Mouse (Mus musculus): ENCODE data around the gene Gm7579.

GRCm38 (mm10) chr7:142198748-142199147 lies 12.9 kb upstream of the Gm7579 start:
- TF ChIP-seq JUND (IDR thresholded peaks at IDR 0.05; ENCODE audit: low read depth, low read length) (no peak), POLR2A (IDR thresholded peaks at IDR 0.05; ENCODE audit: control insufficient read depth in 1 of 2, insufficient read depth in 1 of 2, low read depth in 1 of 2, low read length in 2 of 2, poor library complexity in 1 of 2) (no peak), ZC3H11A (IDR thresholded peaks at IDR 0.05; ENCODE audit: low read depth, low read length) (no peak), TBP (IDR thresholded peaks at IDR 0.05; ENCODE audit: low read depth, low read length) (no peak), E2F4 (IDR thresholded peaks at IDR 0.05; ENCODE audit: borderline replicate concordance, low read depth, low read length) (no peak), GATA1 (IDR thresholded peaks at IDR 0.05; ENCODE audit: low read depth, low read length) (no peak), EP300 (IDR thresholded peaks at IDR 0.05; ENCODE audit: low read depth in 1 of 2, low read length in 2 of 2) (no peak), CTCF (IDR thresholded peaks at IDR 0.05 in 2 of 3, conservative IDR thresholded peaks at IDR 0.05 in 1 of 3; ENCODE audit: control insufficient read depth in 1 of 3, insufficient read depth in 1 of 3, low read depth in 2 of 3, low read length in 3 of 3, poor library complexity in 1 of 3, severe bottlenecking in 1 of 3) (no peak), TCF12 (IDR thresholded peaks at IDR 0.05; ENCODE audit: low read depth, low read length) (no peak), MAX (IDR thresholded peaks at IDR 0.05; ENCODE audit: low read length) (no peak)
